Mouse (Mus musculus) stomach, postnatal 0 days (tissue): ENCODE measurements around the gene Gemin4.

Experiments used
- CTCF ChIP-seq: IDR thresholded peaks from 2 replicates; pipeline ENCODE4 v1.5.1; 2016; ENCODE audit warnings: antibody characterized with exemption, low read depth, mild to moderate bottlenecking, moderate library complexity
- EP300 ChIP-seq: optimal IDR thresholded peaks from 2 replicates; pipeline ENCODE3; 2016; ENCODE audit warnings: antibody characterized with exemption

GRCm38 (mm10) chr11:76217390-76217800 lies at the start of gene Gemin4, which contains the start of gene Dbil5:
- TF ChIP-seq EP300 = no peak
- peak; percentile 99 for TF ChIP-seq CTCF
